Mouse (Mus musculus): ENCODE data around the gene Nek9. TPM values are rescaled to one million over a fixed set of nuclear protein-coding genes. Genes with fewer than 3 reads are reported as not detected.

Nek9 gene
- polyA plus RNA-seq, 1 experiment from 2014 or later = 6.9 TPM

- Histone ChIP-seq H3K27me3 (ENCODE audit: control insufficient read depth, insufficient read depth, low read depth, low read length) (no peaks in the 10 kb centered on the region), H3K9ac (ENCODE audit: low read depth, low read length) (no peak overlapping the region), H3K4me1 (ENCODE audit: control insufficient read depth, low read depth, low read length) (peaks cover under 1% of the 10 kb centered on the region; the same call in 1 of the 2 replicates), H3K9me3 (replicated peaks; ENCODE audit: control insufficient read depth, low read length) (no peaks in the 10 kb centered on the region), H3K4me2 (ENCODE audit: low read depth, low read length) (no peak overlapping the region), H3K27ac (ENCODE audit: low read length) (no peak overlapping the region), H3K4me3 (ENCODE audit: low read depth, low read length) (no peak overlapping the region), H3K36me3 (ENCODE audit: control insufficient read depth, insufficient read depth) (no peaks in the 10 kb centered on the region)
- WGBS (ENCODE audit: insufficient replicate concordance) = 67% methylated on average over 7 of the region's 7 CpGs
- no peak for ATAC-seq (ENCODE audit: low read depth)
Measured at GRCm38 (mm10) chr12:85264940-85265339, 74.2 kb downstream of the Nek9 start.

- 84% methylated on average over 8 of the region's 8 CpGs for WGBS (ENCODE audit: insufficient replicate concordance)
- Histone ChIP-seq H3K36me3 (ENCODE audit: control insufficient read depth, insufficient read depth) (no peaks in the 10 kb centered on the region), H3K4me2 (ENCODE audit: low read depth, low read length) (no peak overlapping the region), H3K27me3 (ENCODE audit: control insufficient read depth, insufficient read depth, low read depth, low read length) (no peaks in the 10 kb centered on the region), H3K4me3 (ENCODE audit: low read depth, low read length) (no peak overlapping the region), H3K4me1 (ENCODE audit: control insufficient read depth, low read depth, low read length) (no peaks in the 10 kb centered on the region), H3K9me3 (replicated peaks; ENCODE audit: control insufficient read depth, low read length) (no peaks in the 10 kb centered on the region), H3K9ac (ENCODE audit: low read depth, low read length) (no peak overlapping the region), H3K27ac (ENCODE audit: low read length) (no peak overlapping the region)
- ATAC-seq (ENCODE audit: low read depth) = no peak
Measured at GRCm38 (mm10) chr12:85264531-85264930, 74.6 kb downstream of the Nek9 start.

DNA sequence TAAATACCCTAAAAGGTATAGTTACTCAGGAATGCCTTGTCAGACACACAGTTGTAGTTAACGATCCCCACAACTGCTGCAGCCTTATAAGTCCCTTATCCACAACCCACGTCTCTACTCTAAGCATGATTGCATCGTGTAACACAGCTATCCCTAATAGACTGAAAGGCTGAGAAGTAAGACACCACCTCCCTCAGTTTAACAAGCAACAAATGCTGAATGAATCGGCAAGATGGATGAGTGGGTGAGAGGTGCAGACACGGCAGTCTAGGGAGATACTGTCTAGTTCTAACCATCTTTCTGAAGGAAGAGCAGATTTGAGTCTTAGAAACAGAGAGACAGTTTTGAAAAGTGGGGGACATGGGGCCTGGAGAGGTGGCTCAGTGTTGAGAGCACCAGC, 76.0 kb downstream of the Nek9 start:
- no peak overlapping the region for H3K27ac ChIP-seq (ENCODE audit: low read length)
- H3K9me3 ChIP-seq (replicated peaks; ENCODE audit: control insufficient read depth, low read length) = no peaks in the 10 kb centered on the region
- no peaks in the 10 kb centered on the region for H3K4me1 ChIP-seq (ENCODE audit: control insufficient read depth, low read depth, low read length)
- H3K27me3 ChIP-seq (ENCODE audit: control insufficient read depth, insufficient read depth, low read depth, low read length) = no peaks in the 10 kb centered on the region
- no peak overlapping the region for H3K4me3 ChIP-seq (ENCODE audit: low read depth, low read length)
- ATAC-seq (ENCODE audit: low read depth) = no peak
- no peak overlapping the region for H3K9ac ChIP-seq (ENCODE audit: low read depth, low read length)
- no peaks in the 10 kb centered on the region for H3K36me3 ChIP-seq (ENCODE audit: control insufficient read depth, insufficient read depth)
- no peak overlapping the region for H3K4me2 ChIP-seq (ENCODE audit: low read depth, low read length)
- 56% methylated on average over 5 of the region's 5 CpGs for WGBS (ENCODE audit: insufficient replicate concordance)

DNA sequence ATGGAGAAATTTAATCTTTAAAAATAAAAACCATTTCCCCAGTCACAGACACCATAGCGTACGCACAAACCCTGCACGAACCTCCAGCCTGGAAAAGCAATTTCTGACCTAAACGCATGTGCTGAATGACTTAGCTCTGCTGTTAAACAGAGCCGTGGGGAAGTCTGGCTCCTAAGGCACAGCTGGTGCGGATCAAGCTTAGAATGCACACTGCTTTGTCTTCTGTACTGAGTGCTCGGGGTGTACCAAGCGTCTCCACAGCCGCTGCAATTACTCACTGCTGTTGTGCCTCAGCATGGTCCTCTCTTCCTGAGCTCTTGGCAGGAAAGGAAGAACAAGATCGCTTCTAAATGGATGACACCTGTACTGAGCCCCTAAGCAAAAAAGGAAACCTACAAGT, 76.7 kb downstream of the Nek9 start:
- Histone ChIP-seq H3K9ac (ENCODE audit: low read depth, low read length) (no peak overlapping the region), H3K4me2 (ENCODE audit: low read depth, low read length) (no peak overlapping the region), H3K9me3 (replicated peaks; ENCODE audit: control insufficient read depth, low read length) (no peaks in the 10 kb centered on the region), H3K4me1 (ENCODE audit: control insufficient read depth, low read depth, low read length) (no peaks in the 10 kb centered on the region), H3K4me3 (ENCODE audit: low read depth, low read length) (no peak overlapping the region), H3K27ac (ENCODE audit: low read length) (no peak overlapping the region), H3K27me3 (ENCODE audit: control insufficient read depth, insufficient read depth, low read depth, low read length) (no peaks in the 10 kb centered on the region), H3K36me3 (ENCODE audit: control insufficient read depth, insufficient read depth) (no peaks in the 10 kb centered on the region)
- 74% methylated on average over 10 of the region's 10 CpGs for WGBS (ENCODE audit: insufficient replicate concordance)
- no peak for ATAC-seq (ENCODE audit: low read depth)

DNA sequence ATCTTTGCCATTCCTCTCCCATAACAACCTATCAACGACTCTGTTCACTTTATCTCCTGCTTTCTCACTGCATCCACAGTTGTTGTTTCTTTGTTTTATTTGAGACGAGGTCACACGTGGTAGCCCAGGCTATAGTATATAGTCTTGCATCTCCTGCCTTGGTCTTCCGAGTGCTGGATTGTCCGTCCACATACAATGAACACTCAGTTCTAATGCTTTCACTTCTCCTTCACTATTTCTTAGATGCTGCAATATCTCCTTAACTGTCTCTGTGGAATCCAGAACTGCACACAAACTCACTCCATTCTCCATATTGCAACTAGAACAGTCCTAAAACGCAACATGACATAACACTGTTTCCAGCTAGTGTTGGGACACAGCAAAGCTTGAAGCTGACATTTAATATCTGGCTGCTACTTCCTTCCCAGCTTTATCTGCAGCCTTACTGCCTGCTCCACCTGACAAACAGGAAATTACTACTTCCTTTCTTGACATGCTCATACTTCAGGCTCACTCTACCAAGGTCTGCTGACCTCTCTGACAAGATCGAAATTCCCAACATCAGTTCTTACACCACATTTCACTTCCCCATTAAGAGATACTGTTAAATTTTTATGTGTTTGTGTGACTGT, 82.0 kb downstream of the Nek9 start:
- H3K9ac ChIP-seq (ENCODE audit: low read depth, low read length) = no peak overlapping the region
- no peaks in the 10 kb centered on the region for H3K36me3 ChIP-seq (ENCODE audit: control insufficient read depth, insufficient read depth)
- peak; percentile 53; the same call in 1 of the 2 replicates for ATAC-seq (ENCODE audit: low read depth)
- H3K4me3 ChIP-seq (ENCODE audit: low read depth, low read length) = no peak overlapping the region
- no peaks in the 10 kb centered on the region for H3K9me3 ChIP-seq (replicated peaks; ENCODE audit: control insufficient read depth, low read length)
- H3K4me1 ChIP-seq (ENCODE audit: control insufficient read depth, low read depth, low read length) = peaks cover 5% of the 10 kb centered on the region; the same call in 1 of the 2 replicates
- WGBS (ENCODE audit: insufficient replicate concordance) = 21% methylated on average over 7 of the region's 7 CpGs
- H3K4me2 ChIP-seq (ENCODE audit: low read depth, low read length) = no peak overlapping the region
- 0 out of 2 replicates have a peak overlapping the region, but pooled peaks have one; percentile 30 for H3K27ac ChIP-seq (ENCODE audit: low read length)
- H3K27me3 ChIP-seq (ENCODE audit: control insufficient read depth, insufficient read depth, low read depth, low read length) = no peaks in the 10 kb centered on the region

GRCm38 (mm10) chr12:85256074-85256751, 82.9 kb downstream of the Nek9 start:
- Histone ChIP-seq H3K4me3 (ENCODE audit: low read depth, low read length) (no peak overlapping the region), H3K9ac (ENCODE audit: low read depth, low read length) (no peak overlapping the region), H3K27ac (ENCODE audit: low read length) (no peak overlapping the region), H3K4me1 (ENCODE audit: control insufficient read depth, low read depth, low read length) (peaks cover 5% of the 10 kb centered on the region; the same call in 1 of the 2 replicates), H3K27me3 (ENCODE audit: control insufficient read depth, insufficient read depth, low read depth, low read length) (no peaks in the 10 kb centered on the region), H3K36me3 (ENCODE audit: control insufficient read depth, insufficient read depth) (no peaks in the 10 kb centered on the region), H3K4me2 (ENCODE audit: low read depth, low read length) (no peak overlapping the region), H3K9me3 (replicated peaks; ENCODE audit: control insufficient read depth, low read length) (no peaks in the 10 kb centered on the region)
- ATAC-seq (ENCODE audit: low read depth) = no peak
- 48% methylated on average over 7 of the region's 7 CpGs for WGBS (ENCODE audit: insufficient replicate concordance)

DNA sequence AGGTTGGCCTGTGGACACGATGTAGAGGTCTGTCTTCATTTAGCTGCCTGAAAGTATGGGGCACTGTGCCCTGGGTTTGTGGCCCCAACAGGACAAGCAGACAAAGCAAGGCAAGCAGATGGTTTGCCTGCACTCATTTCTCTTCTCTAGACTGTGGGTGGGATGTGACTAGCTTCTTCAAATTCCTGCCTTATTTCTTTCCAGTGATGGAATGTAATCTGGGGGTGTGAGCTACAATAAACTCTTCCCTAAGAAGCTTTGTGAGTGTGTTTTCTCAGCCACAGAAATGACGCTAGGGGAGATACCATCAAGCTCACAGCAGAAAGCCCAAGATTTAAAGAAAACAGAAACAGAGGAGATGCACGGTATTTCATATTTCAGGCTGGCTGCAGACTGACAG, 87.1 kb downstream of the Nek9 start:
- 79% methylated on average over 3 of the region's 3 CpGs for WGBS (ENCODE audit: insufficient replicate concordance)
- Histone ChIP-seq H3K27ac (ENCODE audit: low read length) (no peak overlapping the region), H3K9me3 (replicated peaks; ENCODE audit: control insufficient read depth, low read length) (no peaks in the 10 kb centered on the region; the same call in 1 of the 2 replicates), H3K9ac (ENCODE audit: low read depth, low read length) (no peak overlapping the region), H3K36me3 (ENCODE audit: control insufficient read depth, insufficient read depth) (peaks cover 3% of the 10 kb centered on the region; the same call in 1 of the 2 replicates), H3K4me3 (ENCODE audit: low read depth, low read length) (no peak overlapping the region), H3K27me3 (ENCODE audit: control insufficient read depth, insufficient read depth, low read depth, low read length) (no peaks in the 10 kb centered on the region), H3K4me1 (ENCODE audit: control insufficient read depth, low read depth, low read length) (peaks cover 2% of the 10 kb centered on the region; the same call in 1 of the 2 replicates), H3K4me2 (ENCODE audit: low read depth, low read length) (no peak overlapping the region)
- ATAC-seq (ENCODE audit: low read depth) = no peak

Other genes with a start within 250 kb of the Nek9 start
- gene Prox2, start 228.6 kb downstream of the Nek9 start, polyA plus RNA-seq (2015; fragmentation: Nextera tagmentation; extraction: Ambion mirVana) = 2.5 and 2.8 TPM in 2 replicates
- 65.4 and 67.8 TPM in 2 replicates for gene Dlst, start 228.5 kb downstream of the Nek9 start, polyA plus RNA-seq (2015; fragmentation: Nextera tagmentation; extraction: Ambion mirVana)
- gene Rps6kl1, start 188.1 kb downstream of the Nek9 start, polyA plus RNA-seq (2015; fragmentation: Nextera tagmentation; extraction: Ambion mirVana) = 0.55 and 0.85 TPM in 2 replicates
- gene Pgf, start 161.6 kb downstream of the Nek9 start, polyA plus RNA-seq (2015; fragmentation: Nextera tagmentation; extraction: Ambion mirVana) = 0.55 and 0.57 TPM in 2 replicates
- 31.7 and 31.8 TPM in 2 replicates for gene Eif2b2, start 119.9 kb downstream of the Nek9 start, polyA plus RNA-seq (2015; fragmentation: Nextera tagmentation; extraction: Ambion mirVana)
- 2.2 and 2.3 TPM in 2 replicates for gene Mlh3, start 68.8 kb downstream of the Nek9 start, polyA plus RNA-seq (2015; fragmentation: Nextera tagmentation; extraction: Ambion mirVana)
- 43.3 and 48.8 TPM in 2 replicates for gene Acyp1, start 50.9 kb downstream of the Nek9 start, polyA plus RNA-seq (2015; fragmentation: Nextera tagmentation; extraction: Ambion mirVana)
- 0.08 and 0.13 TPM in 2 replicates for gene Zc2hc1c, start 50.8 kb downstream of the Nek9 start, polyA plus RNA-seq (2015; fragmentation: Nextera tagmentation; extraction: Ambion mirVana)
- 158 and 165 TPM in 2 replicates for gene Tmed10, start 35.5 kb upstream of the Nek9 start, polyA plus RNA-seq (2015; fragmentation: Nextera tagmentation; extraction: Ambion mirVana)
- gene Fos, start 134.5 kb upstream of the Nek9 start, polyA plus RNA-seq (2015; fragmentation: Nextera tagmentation; extraction: Ambion mirVana) = 1.1 and 1.6 TPM in 2 replicates